Mouse (Mus musculus) spleen, adult 2 months (tissue): ENCODE results near the gene Bhlhe23.

Experiments used
- CTCF ChIP-seq: fragments of 200-500 bp; IDR thresholded peaks from 2 replicates; pipeline ENCODE4 v1.5.1; 2011; ENCODE audit warnings: mild to moderate bottlenecking, inconsistent platforms; ENCODE audit not compliant: insufficient read depth, insufficient read length, insufficient replicate concordance; ENCODE audit errors: extremely low read depth
- POLR2A ChIP-seq: fragments of 200-500 bp; IDR thresholded peaks from 2 replicates; pipeline ENCODE4 v1.6.1; 2011; ENCODE audit warnings: low read depth, low read length, inconsistent platforms

- TF ChIP-seq POLR2A (no peak), CTCF (no peak)
Observed at GRCm38 (mm10) chr2:180764986-180765385, 11.7 kb downstream of the Bhlhe23 start.
